Mouse (Mus musculus): Measurements from ENCODE around the gene Zfp423. TPM values are rescaled to one million over a fixed set of nuclear protein-coding genes. Genes with fewer than 3 reads are reported as not detected.

The Zfp423 gene
- polyA plus RNA-seq, 1 experiment, result 2.7 TPM

- DNase-seq, result no peak
- Histone ChIP-seq H3K4me1 (replicated peaks; ENCODE audit: control insufficient read depth, insufficient read depth, low read length) (no peaks in the 10 kb centered on the region), H3K27ac (ENCODE audit: control insufficient read depth, insufficient read depth, low read length) (no peak overlapping the region), H3K4me3 (ENCODE audit: control insufficient read depth, insufficient read depth, low read length) (no peak overlapping the region), H3K36me3 (ENCODE audit: control insufficient read depth, insufficient read depth, low read length) (no peaks in the 10 kb centered on the region), H3K27me3 (ENCODE audit: control insufficient read depth, insufficient read depth, low read length) (peaks cover 8% of the 10 kb centered on the region; the same call in 1 of the 2 replicates)
- no peak for TF ChIP-seq POLR2A (IDR thresholded peaks at IDR 0.05; ENCODE audit: control insufficient read depth, extremely low read depth, insufficient read depth, low read length, poor library complexity)
- no peak for TF ChIP-seq CTCF (IDR thresholded peaks at IDR 0.05; ENCODE audit: borderline replicate concordance, control insufficient read depth, extremely low read depth, insufficient read depth, low read length, poor library complexity)
- 50% methylated on average over 5 of the region's 5 CpGs for WGBS
These were observed 3.4 kb downstream of the Zfp423 start for GRCm38 (mm10) chr8:87956001-87956400.

GRCm38 (mm10) chr8:87953473-87953872 lies 5.9 kb downstream of the Zfp423 start:
- Histone ChIP-seq H3K27ac (ENCODE audit: control insufficient read depth, insufficient read depth, low read length) (no peak overlapping the region), H3K36me3 (ENCODE audit: control insufficient read depth, insufficient read depth, low read length) (no peaks in the 10 kb centered on the region), H3K4me3 (ENCODE audit: control insufficient read depth, insufficient read depth, low read length) (no peak overlapping the region), H3K27me3 (ENCODE audit: control insufficient read depth, insufficient read depth, low read length) (peaks cover under 1% of the 10 kb centered on the region; the same call in 1 of the 2 replicates), H3K4me1 (replicated peaks; ENCODE audit: control insufficient read depth, insufficient read depth, low read length) (no peaks in the 10 kb centered on the region)
- TF ChIP-seq CTCF (IDR thresholded peaks at IDR 0.05; ENCODE audit: borderline replicate concordance, control insufficient read depth, extremely low read depth, insufficient read depth, low read length, poor library complexity) (no peak), POLR2A (IDR thresholded peaks at IDR 0.05; ENCODE audit: control insufficient read depth, extremely low read depth, insufficient read depth, low read length, poor library complexity) (no peak)
- DNase-seq, result no peak
- 91% methylated on average over 5 of the region's 5 CpGs for WGBS

- H3K36me3 ChIP-seq (ENCODE audit: control insufficient read depth, insufficient read depth, low read length), result no peaks in the 10 kb centered on the region
- WGBS, result 82% methylated on average over 6 of the region's 6 CpGs
- H3K27ac ChIP-seq (ENCODE audit: control insufficient read depth, insufficient read depth, low read length), result no peak overlapping the region
- no peaks in the 10 kb centered on the region for H3K4me1 ChIP-seq (replicated peaks; ENCODE audit: control insufficient read depth, insufficient read depth, low read length)
- TF ChIP-seq CTCF (IDR thresholded peaks at IDR 0.05; ENCODE audit: borderline replicate concordance, control insufficient read depth, extremely low read depth, insufficient read depth, low read length, poor library complexity) (no peak), POLR2A (IDR thresholded peaks at IDR 0.05; ENCODE audit: control insufficient read depth, extremely low read depth, insufficient read depth, low read length, poor library complexity) (no peak)
- H3K27me3 ChIP-seq (ENCODE audit: control insufficient read depth, insufficient read depth, low read length), result no peaks in the 10 kb centered on the region
- no peak for DNase-seq
- no peak overlapping the region for H3K4me3 ChIP-seq (ENCODE audit: control insufficient read depth, insufficient read depth, low read length)
These were observed 7.1 kb downstream of the Zfp423 start for GRCm38 (mm10) chr8:87952298-87952697.

- Histone ChIP-seq H3K4me1 (replicated peaks; ENCODE audit: control insufficient read depth, insufficient read depth, low read length) (no peaks in the 10 kb centered on the region), H3K27ac (ENCODE audit: control insufficient read depth, insufficient read depth, low read length) (no peak overlapping the region), H3K27me3 (ENCODE audit: control insufficient read depth, insufficient read depth, low read length) (no peaks in the 10 kb centered on the region), H3K4me3 (ENCODE audit: control insufficient read depth, insufficient read depth, low read length) (no peak overlapping the region), H3K36me3 (ENCODE audit: control insufficient read depth, insufficient read depth, low read length) (no peaks in the 10 kb centered on the region)
- TF ChIP-seq POLR2A (IDR thresholded peaks at IDR 0.05; ENCODE audit: control insufficient read depth, extremely low read depth, insufficient read depth, low read length, poor library complexity), result no peak
- TF ChIP-seq CTCF (IDR thresholded peaks at IDR 0.05; ENCODE audit: borderline replicate concordance, control insufficient read depth, extremely low read depth, insufficient read depth, low read length, poor library complexity), result no peak
- no peak for DNase-seq
- WGBS, result 75% methylated on average over 5 of the region's 5 CpGs
These were observed 15.0 kb downstream of the Zfp423 start for GRCm38 (mm10) chr8:87944225-87944934.

- 20% methylated on average over 42 of the region's 42 CpGs for WGBS
- DNase-seq, result no peak
These were observed 15.7 kb downstream of the Zfp423 start for GRCm38 (mm10) chr8:87943651-87944091.

GRCm38 (mm10) chr8:87940646-87941045 lies 18.7 kb downstream of the Zfp423 start:
- Histone ChIP-seq H3K27me3 (ENCODE audit: control insufficient read depth, insufficient read depth, low read length) (no peaks in the 10 kb centered on the region), H3K4me1 (replicated peaks; ENCODE audit: control insufficient read depth, insufficient read depth, low read length) (no peaks in the 10 kb centered on the region), H3K36me3 (ENCODE audit: control insufficient read depth, insufficient read depth, low read length) (no peaks in the 10 kb centered on the region), H3K4me3 (ENCODE audit: control insufficient read depth, insufficient read depth, low read length) (no peak overlapping the region), H3K27ac (ENCODE audit: control insufficient read depth, insufficient read depth, low read length) (no peak overlapping the region)
- DNase-seq, result no peak
- TF ChIP-seq POLR2A (IDR thresholded peaks at IDR 0.05; ENCODE audit: control insufficient read depth, extremely low read depth, insufficient read depth, low read length, poor library complexity) (no peak), CTCF (IDR thresholded peaks at IDR 0.05; ENCODE audit: borderline replicate concordance, control insufficient read depth, extremely low read depth, insufficient read depth, low read length, poor library complexity) (no peak)
- 93% methylated on average over 6 of the region's 6 CpGs for WGBS

More at GRCm38 (mm10) chr8:87943651-87944091, 15.7 kb downstream of the Zfp423 start:
- TF ChIP-seq CTCF (IDR thresholded peaks at IDR 0.05; ENCODE audit: borderline replicate concordance, control insufficient read depth, extremely low read depth, insufficient read depth, low read length, poor library complexity), result no peak
- TF ChIP-seq POLR2A (IDR thresholded peaks at IDR 0.05; ENCODE audit: control insufficient read depth, extremely low read depth, insufficient read depth, low read length, poor library complexity), result no peak
- no peaks in the 10 kb centered on the region for H3K4me1 ChIP-seq (replicated peaks; ENCODE audit: control insufficient read depth, insufficient read depth, low read length)
- H3K36me3 ChIP-seq (ENCODE audit: control insufficient read depth, insufficient read depth, low read length), result no peaks in the 10 kb centered on the region
- H3K27ac ChIP-seq (ENCODE audit: control insufficient read depth, insufficient read depth, low read length), result no peak overlapping the region
- no peaks in the 10 kb centered on the region for H3K27me3 ChIP-seq (ENCODE audit: control insufficient read depth, insufficient read depth, low read length)
- H3K4me3 ChIP-seq (ENCODE audit: control insufficient read depth, insufficient read depth, low read length), result no peak overlapping the region
